Mouse (Mus musculus) T-cell, adult 66 days (primary cell): ENCODE data around the gene Itpka. TPM values are rescaled to one million over a fixed set of nuclear protein-coding genes. Genes with fewer than 3 reads are reported as not detected.

ENCODE experiments used
- total RNA-seq, 2 experiments: library from RNA; stranded (reverse); gene quantifications; 3 replicates in 1 of 2; 4 replicates in 1 of 2; pipeline ENCODE4 v1.2.4; 2023

Itpka gene
- not detected for total RNA-seq

GRCm38 (mm10) chr2:119741581-119742411 is at the start of gene Itpka:
TSS of gene Itpka (plus strand) at chr2:119742337.

GRCm38 (mm10) chr2:119760251-119760650 is 18.1 kb downstream of the Itpka start, which contains the start of gene Ltk:
TSS of gene Ltk (minus strand) at chr2:119760431.

GRCm38 (mm10) chr2:119787206-119787883 is 45.2 kb downstream of the Itpka start, which contains the start of gene Rpap1:
TSS of gene Rpap1 (minus strand) at chr2:119787537.

GRCm38 (mm10) chr2:119797279-119797783 is 55.2 kb downstream of the Itpka start, which contains the start of gene Tyro3:
TSS of gene Tyro3 (plus strand) at chr2:119797733.

Other genes with a start within 250 kb of the Itpka start
- under 1 TPM; 0.09 to 0.12 TPM for gene Exd1, start 194.7 kb upstream of the Itpka start, total RNA-seq
- gene Chp1, start 194.6 kb upstream of the Itpka start, total RNA-seq: 10 to 100 TPM; 66.2 to 78.1 TPM
- 1 to 10 TPM; 1.0 to 3.4 TPM for gene Nusap1, start 124.0 kb upstream of the Itpka start, total RNA-seq
- gene Oip5, start 123.9 kb upstream of the Itpka start, total RNA-seq: 1 to 10 TPM; 1.2 to 1.7 TPM
- 10 to 100 TPM; 13.4 to 17.7 TPM for gene Ndufaf1, start 79.5 kb upstream of the Itpka start, total RNA-seq
- 10 to 100 TPM; 52.0 to 60.0 TPM for gene Rtf1, start 67.3 kb upstream of the Itpka start, total RNA-seq
- 1 to 10 TPM in 1 of 2 experiments, under 1 TPM in 1; 0.79 to 2.0 TPM for gene Ltk, start 18.1 kb downstream of the Itpka start, total RNA-seq
- 10 to 100 TPM; 29.0 to 34.1 TPM for gene Rpap1, start 45.2 kb downstream of the Itpka start, total RNA-seq
- 1 to 10 TPM; 7.2 to 8.9 TPM for gene Tyro3, start 55.4 kb downstream of the Itpka start, total RNA-seq
- gene Mga, start 154.9 kb downstream of the Itpka start, total RNA-seq: 10 to 100 TPM; 92.8 to 100.0 TPM
- 10 to 100 TPM; 12.8 to 16.3 TPM for gene Mapkbp1, start 230.4 kb downstream of the Itpka start, total RNA-seq